Mouse (Mus musculus) megakaryocyte-erythroid progenitor cell, adult 5-6 weeks (primary cell): ENCODE data around the gene Tbc1d30. TPM values are rescaled to one million over a fixed set of nuclear protein-coding genes. Genes with fewer than 3 reads are reported as not detected.
"Not testable (repeated sequence)": the region's sequence is repeated elsewhere in the genome, so short reads cannot be mapped to it uniquely, and the experiment has no call there.

Experiments used
- ATAC-seq: replicated peaks from 2 replicates; pipeline ENCODE4 v1.8.0; 2016; ENCODE audit warnings: mild to moderate bottlenecking, inconsistent platforms; ENCODE audit not compliant: severe bottlenecking, poor library complexity, low FRiP score, low TSS enrichment
- total RNA-seq, 2 experiments: library from RNA; stranded (forward) in 1 of 2; stranded (reverse) in 1 of 2; fragments of 200-1000, 215-1000 nt in 1 of 2; fragments of >200 nt in 1 of 2; fragmentation: Nextera tagmentation in 1 of 2; gene quantifications; 2 replicates each; pipeline ENCODE4 v1.2.3; 2014 to 2017

The Tbc1d30 gene
- total RNA-seq, 2 experiments from 2014 or later: 0.57 TPM; not detected in 1

DNA sequence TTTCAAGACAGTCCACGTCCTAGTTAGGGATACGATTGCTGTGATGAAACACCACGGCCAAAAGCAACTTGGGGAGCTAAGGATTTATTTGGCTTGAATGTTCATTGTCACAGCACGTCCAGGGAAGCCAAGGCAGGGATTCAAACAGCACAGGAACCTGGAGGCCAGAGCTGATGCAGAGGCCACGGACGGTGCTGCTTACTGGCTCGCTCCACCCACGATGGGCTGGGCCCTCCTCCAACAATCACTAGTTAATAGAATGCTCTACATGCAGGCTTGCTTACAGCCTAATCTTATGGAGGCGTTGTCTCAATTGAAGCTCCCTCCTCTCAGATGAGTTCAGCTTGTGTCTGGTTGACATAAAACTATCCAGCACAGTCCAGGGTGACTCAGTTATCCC, 16.7 kb upstream of the Tbc1d30 start:
- 0 out of 2 replicates have a peak, but pooled peaks have one; percentile 17 for ATAC-seq

DNA sequence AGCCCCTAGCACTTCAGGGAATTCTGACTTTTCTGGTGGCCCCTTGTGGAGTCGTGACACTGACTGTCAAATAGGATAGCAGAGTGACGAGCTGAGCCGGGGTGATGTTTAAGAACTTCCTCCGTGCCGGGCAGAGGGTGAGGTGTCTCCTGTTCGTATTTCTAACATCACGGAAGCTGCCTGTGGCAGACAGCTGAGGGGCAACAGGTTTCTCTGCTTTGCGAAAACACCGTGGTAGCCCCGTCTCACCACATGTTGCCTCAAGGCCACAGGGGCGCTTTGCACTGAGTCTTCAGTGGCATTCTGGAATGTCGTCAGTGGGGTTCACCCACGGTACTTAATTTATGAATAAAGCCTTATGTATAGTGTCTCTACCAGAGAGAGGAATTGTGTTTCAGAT, 16.2 kb upstream of the Tbc1d30 start:
- ATAC-seq: no peak

DNA sequence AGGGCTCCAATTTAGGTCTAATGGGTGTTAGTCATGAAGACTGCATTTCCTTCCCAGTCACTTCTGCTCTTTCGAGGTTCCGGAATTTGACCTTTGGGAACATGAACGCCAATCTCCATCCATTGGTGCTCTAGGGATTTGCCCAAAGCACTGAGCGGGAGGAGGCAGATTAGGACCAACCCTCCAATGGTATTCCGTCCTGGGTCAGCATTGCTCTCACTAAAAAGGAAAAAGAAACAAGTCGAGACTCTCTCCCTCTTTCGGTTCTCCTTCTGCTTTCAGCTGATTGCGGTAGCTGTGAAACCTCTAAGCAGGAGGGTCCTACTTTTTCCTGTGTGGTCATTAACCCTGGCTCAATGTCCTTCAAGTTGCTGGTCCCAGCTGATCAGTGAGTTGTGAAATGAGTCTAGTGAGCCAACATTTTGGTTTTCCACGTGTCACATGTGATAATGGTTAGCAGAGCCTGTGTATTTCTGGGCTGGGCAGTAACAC, 14.7 kb upstream of the Tbc1d30 start:
- ATAC-seq: peak; percentile 16

DNA sequence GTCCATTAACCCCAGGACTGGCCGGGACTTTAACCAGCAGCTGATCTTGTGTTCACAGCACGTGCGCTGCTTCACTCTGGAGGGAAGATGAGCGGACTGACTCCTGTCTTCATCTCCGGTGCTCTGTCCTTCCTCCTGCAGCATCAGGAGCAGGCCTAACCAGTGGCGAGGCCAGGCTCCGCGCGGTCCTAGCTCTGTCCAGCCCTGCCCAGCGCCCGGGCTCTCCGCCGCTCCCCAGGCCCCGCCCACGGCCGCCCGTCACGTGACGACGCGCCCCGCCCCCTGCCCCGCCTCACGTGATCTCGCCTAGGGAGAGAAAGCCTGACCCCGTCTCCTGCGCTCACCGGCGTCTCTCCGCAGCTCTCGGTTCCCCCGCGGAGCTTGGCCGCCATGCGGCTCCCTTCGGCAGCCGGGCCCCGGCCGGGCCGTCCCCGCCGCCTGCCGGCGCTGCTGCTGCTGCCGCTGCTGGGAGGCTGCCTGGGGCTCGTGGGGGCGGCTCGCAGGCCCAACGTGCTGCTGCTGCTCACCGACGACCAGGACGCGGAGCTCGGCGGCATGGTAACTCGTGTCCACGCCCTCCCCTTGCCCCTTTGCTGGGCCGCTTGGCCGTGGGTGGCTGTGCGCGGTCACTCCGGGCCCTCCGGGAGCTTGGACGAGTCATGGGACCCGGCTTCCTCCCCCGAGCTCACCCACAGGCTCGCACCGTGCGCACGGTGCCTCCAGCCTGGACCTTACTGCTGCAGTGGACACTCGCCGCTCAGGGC, 13.9 kb upstream of the Tbc1d30 start, which contains the start of gene Gns:
TSS of gene Gns (plus strand) at position 290 of the 764 bp plus-strand sequence.
- peak; percentile 62 for ATAC-seq

DNA sequence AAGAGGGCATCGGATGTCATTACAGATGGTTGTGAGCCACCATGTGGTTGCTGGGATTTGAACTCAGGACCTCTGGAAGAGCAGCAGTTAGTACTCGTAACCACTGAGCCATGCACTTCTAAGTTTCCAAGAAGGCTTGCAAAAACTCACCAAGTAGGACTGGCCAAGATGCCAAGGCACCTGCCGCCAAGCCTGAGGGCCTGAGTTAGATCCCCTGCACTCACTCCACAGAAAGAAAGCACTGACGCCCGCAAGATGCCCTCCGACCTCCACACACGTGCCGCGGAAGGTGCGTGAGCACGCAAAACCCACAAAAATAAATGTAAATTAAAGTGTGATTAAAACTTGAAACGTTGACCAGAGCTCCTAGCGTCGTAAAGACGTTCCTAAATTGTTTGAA, 13.2 kb upstream of the Tbc1d30 start:
- ATAC-seq: 0 out of 2 replicates have a peak, but pooled peaks have one; percentile 3

DNA sequence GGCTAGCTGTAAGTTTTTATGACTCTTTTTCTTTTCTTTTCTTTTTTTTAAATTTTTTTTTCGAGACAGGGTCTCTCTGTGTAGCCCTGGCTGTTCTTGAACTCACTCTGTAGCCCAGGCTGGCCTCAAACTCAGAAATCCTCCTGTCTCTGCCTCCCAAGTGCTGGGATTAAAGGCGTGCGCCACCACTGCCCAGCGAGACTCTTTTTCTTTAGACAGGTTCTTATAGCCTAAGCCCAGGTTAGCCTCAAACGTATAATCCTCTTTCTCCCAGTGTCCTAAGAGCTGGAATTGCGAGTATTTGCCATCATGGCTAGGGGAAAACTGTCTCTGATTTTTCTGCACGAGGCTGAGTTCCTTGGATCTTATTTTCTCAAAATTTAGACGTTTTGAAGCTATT, 12.1 kb upstream of the Tbc1d30 start:
- ATAC-seq: no peak

DNA sequence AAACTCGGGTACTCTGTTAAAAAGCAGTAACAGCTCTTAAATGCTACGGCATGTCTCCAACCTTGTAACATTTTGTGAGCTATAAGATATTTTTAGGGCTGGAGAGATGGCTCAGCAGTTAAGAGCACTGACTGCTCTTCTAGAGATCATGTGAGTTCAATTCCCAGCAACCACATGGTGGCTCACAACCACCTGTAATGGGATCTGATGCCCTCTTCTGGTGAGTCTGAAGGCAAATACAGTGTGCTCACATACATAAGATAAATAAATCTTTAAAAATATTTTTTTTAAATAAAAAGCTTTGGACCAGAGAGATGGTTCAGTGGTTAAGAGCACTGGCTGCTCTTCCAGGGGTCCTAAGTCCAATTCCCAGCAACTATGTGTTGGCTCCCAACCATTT, 9.3 kb upstream of the Tbc1d30 start:
- no peak for ATAC-seq

DNA sequence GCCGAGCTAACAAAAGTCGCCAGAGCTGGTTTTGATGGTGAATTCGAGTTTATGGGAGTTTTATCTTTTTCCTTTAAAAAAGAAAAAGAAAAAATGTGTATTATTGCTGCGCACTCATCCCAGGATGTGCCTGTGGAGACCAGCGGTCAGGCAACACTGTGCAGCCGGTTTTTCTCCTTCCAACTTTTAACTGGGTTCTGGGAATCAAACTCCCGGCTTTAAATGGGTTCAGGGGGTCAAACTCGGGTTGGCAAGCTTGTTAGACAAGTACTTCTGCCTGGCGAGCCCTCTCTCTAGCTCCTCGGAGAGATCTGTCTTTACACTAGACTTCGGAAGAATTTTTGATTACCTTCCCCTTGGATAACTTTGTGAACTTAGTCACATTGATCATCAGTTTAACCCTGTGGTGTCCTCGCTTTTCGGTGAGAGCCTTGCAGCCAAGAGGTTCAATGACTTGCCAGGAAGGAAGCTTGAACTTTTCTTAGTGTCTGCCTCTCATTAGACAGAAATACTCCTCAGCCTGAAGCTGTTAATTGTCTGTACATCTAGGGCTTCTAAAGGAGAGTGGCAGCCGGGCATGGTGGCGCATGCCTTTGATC, 713 bp upstream of the Tbc1d30 start:
- ATAC-seq: no peak

DNA sequence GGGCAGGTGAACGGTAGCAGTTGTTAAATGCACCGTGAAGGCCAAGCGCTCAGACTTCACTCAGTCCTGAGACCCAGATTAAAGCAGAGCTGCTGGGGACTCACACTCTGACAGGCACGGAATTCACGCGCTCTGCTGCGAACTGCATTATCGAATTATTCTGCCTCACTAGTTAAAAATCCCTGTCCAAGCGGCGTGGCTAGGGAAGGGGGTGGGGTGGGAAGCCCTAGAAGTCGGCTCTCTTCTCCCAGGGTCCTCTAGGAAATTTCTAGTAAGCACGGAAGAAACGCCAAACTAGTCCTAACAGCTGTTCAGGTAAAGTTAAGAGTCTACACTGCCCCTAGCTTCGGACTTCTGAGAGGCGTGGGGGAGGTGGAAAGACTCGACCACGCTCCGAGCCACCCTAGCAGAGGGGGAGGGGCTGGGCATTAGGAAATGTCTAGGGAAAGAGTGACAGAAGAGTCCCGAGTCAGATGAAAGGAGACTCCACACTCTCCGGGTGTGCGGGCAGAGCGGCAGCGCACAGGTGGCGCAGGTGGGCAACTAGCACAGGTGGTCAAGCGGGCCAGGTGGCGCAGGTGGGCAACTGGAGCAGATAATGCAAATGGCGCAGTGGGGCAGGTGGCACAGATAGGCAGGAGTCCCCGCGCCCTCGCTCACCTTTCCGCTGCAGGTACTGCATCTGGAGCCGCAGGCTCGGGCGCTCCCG, 567 bp downstream of the Tbc1d30 start:
- no peak for ATAC-seq

DNA sequence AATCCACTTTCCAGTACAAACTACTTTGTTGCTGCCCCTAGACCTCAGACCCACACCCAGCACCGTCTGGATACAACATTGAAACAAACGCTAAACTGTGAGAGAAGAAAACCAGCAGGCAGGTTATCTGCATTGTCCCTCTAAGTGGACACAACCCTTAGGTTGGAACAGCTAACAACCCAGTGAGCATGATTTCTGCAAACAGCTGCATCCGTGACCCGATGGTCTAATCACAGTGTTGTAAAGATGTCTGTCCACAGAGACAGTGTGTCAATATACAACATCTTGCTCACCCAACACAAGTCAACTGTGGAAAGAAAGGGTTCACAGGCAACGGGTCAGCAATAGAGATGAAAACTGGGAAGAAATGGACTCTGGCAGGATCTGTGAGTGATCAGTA, 1.8 kb downstream of the Tbc1d30 start:
- no peak for ATAC-seq

DNA sequence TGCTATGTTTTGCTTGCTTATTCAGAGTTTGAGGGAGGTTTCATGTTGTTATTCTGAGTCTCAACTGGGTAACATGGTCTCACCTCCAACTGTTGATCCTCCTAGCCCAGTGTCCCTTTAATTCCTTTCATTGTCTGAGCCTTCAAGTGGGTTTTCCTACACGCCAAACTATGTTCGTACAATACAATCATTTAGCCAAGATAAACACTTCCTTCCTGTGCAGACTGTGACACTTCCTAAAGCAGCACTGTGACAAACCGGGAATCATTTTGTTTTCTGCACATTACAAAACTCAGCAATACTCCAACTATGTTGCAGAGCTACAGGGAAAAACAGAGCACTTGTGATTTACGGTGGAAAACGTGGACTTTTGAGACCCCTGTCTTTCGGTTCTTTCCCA, 7.2 kb downstream of the Tbc1d30 start:
- ATAC-seq: no peak

DNA sequence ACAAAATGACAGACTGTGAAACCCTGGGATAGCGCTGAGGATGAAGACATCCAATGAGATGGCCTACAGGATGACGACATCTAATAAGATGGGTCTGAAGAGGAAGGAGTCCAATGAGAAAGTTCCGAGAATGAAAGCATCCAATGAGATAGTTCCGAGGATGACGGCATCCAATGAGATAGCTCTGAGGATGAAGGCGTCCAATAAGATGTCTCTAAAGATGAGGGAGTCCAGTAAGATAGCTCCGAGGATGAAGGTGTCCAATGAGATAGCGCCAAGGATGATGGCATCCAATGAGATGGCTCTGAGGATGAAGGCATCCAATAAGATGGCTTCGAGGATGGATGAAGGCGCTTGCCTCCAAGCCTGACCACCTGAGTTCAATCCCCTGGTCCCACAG, 8.8 kb downstream of the Tbc1d30 start:
- no peak for ATAC-seq

DNA sequence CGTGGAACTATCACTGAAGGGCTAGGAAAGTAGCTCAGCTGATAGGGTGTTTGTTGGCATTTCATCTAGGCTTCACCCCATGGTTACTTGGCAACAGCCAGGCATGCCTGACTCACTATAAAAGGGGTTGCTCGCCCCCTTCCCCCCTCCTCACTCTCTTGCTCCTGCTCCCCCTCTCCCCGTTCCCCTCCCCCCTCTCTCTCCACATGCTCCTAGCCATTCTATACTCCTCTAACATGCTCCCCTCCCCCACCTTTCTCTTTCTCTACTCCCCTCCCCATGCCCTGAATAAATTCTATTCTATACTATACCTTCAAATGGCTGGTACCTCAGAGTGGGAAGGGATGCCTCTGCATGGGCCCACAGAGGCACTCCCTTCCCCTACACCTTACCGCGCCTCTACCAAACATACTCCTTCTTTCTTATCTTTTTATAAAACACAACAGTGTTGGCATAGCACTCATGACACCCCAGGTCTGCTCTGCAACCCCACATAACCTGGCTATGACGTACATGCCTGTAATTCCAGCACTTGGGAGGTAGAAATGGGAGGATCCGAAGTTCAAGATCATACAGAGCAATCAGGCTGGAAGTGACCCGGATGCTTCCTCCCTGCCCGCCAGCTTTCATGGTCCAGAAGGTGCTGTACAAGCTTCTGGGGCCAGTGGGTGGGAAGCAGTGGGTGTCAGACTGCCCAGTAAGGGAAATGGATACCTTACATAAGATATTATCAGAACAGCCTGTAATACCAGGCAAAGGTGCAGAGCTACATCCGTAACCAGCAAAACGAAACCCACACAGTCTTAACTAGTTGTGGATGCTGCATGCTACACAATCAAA, 10.1 kb downstream of the Tbc1d30 start:
- no peak for ATAC-seq

DNA sequence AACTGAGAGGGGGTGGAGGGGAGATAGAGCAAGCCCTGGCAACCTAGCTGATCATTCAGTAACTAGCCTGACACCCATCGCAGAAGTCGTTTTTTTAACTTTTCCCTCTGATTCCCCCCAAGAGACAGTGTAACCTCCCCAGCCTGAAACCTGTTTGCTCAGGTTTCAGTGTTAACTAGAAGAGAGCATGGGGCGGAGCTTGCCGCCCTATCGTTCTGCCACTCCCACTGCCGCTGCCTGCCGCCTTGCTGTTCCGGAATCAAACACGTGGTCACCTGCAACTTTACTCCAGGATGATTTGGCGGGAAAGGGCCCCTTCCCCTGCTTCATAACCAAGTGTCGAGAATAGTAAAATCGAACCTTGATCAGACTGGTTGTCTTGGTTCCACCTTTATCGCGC, 14.5 kb downstream of the Tbc1d30 start:
- ATAC-seq: not testable (repeated sequence)

DNA sequence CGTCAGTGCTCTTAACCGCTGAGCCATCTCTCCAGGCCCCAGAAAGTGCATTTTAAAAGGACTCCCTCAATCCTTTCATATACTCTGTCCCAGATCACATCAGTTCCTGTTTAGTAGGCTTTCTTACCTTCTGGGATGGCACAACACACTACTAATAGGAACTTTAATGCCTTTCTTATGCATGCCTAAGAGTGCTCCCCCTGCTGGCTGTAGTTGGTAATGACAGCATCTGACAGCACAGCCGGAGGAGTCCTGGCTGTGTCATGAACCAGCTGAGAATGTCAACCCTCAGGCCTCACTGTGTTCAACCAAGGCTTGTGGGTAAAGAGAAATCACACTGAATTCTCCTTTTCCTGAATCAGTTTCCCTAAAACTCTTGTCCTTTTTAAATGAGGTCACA, 16.5 kb downstream of the Tbc1d30 start:
- ATAC-seq: peak; percentile 89

DNA sequence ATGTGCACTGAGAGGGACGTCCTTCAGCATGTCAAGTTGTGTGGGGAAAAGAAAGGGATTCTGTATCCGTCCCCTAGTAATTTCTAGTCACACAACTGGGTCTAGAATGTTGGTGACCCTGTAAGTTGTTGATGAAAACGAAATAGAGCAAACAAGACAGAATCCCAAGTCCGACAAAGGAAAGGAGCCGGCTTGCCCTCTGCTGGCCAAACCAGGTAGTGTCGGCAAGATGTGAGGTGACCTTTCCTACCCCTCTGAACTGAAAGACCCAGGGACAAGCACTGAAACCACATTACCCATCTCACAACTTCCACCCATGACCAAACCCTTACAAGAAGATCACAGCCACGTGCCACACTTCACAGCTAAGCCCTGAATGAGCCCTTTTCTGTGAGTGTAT, 20.1 kb downstream of the Tbc1d30 start:
- peak; percentile 92 for ATAC-seq

DNA sequence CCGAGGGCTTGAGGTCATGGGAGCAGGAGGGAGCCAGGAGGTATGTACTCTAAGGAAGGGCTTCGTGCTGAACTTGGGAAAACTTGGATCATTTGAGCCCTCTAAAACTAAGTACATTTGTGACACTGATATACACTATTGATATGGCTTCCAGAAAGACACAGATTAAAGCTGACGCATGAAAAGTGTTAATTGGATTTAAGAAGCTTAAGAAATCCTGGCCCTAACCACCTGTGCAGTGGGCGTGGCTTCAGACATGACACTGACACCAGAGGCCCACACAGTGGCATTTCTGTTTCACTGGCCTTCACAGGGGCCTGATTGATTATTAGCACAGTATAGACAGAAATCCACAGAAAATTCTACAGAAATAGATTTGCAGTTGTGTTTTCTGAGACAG, 21.5 kb downstream of the Tbc1d30 start:
- no peak for ATAC-seq

DNA sequence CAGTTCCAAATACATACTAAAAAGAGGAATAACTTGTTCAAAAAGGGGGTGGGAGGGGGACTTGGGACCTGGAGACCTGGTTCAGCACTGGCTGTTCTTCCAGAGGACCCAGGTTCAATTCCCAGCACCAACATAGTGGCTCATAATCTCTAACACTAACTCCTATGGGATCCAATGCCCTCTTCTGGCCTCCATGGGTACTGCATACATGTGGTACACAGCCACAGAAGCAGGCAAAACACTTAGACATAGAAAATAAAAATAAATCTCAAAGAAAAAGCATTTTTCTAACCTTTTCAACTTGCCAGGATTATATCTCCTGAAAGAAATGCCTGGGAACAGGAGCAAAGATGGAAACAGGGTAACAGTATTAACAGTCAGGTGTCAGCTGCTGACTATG, 24.9 kb downstream of the Tbc1d30 start:
- ATAC-seq: no peak

DNA sequence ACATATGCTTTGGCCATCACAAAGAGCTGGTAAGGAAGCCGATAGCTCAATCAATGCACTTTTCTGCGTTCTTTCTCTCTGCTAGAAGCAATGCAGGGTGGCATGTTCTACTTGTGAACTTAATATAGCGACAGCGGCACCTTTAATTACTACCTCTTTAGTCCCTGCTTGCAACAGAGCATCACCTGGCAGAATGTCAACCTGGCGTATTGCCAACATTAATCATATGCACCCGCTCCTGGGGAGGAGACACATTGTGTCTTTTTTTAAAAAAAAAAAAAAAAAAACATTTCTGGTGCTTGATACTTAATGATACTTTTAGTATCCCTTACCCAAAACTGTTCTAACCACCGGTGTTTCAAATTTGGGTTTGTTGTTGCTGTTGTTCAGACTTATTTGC, 27.6 kb downstream of the Tbc1d30 start:
- no peak for ATAC-seq
